Mouse (Mus musculus): ENCODE measurements around the gene Vmn2r102. TPM values are rescaled to one million over a fixed set of nuclear protein-coding genes. Genes with fewer than 3 reads are reported as not detected.

Gene Vmn2r102
- not detected in 2 replicates for polyA plus RNA-seq (2012; rRNA removed)

DNA sequence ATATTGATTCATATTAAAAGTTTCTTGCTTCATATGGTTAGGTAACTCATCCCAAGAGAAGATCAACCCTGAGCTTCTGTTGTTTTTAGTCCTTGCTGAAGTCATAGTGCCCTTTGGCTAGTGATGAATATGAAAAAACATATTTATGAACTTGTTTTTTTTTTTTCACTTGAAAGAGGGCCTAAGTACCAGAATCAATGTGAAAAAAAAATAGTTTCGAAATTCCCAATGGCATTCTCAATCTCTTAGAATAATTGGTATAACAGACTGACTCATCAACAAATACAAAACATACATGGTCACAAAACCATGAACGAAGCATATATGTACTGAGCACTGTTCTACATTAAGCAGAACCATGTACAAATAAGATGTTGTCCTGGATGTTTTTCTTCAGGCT lies at the start of gene Vmn2r102:
Vmn2r102 (plus strand) TSS at position 301 of the 400 bp plus-strand sequence.
- 43% methylated on average over 2 of the region's 2 CpGs for WGBS
- DNase-seq (ENCODE audit: low read depth, low spot score): no peak

DNA sequence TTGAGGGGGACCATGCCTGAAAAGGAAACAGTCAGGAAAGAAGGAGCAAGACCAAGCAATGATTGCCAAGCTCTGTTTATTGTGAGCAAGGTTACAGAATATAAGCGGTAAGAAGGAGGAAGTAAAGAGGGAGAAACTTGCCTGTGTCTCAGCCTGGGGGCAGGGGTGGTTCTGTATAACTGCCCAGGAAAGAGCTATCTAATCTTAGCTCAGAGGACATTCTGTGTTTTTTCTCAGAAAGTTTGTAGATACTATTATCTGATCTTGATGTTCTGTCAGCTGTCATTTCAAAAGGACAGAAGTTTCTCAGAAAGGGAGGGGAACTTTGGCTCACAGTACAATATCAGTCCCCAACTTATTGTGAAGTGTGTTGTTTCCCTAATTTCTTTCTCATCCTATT lies 30.8 kb upstream of the Vmn2r102 start:
- DNase-seq (ENCODE audit: low read depth, low spot score): no peak
- 93% methylated on average over 1 of the region's 1 CpGs for WGBS

DNA sequence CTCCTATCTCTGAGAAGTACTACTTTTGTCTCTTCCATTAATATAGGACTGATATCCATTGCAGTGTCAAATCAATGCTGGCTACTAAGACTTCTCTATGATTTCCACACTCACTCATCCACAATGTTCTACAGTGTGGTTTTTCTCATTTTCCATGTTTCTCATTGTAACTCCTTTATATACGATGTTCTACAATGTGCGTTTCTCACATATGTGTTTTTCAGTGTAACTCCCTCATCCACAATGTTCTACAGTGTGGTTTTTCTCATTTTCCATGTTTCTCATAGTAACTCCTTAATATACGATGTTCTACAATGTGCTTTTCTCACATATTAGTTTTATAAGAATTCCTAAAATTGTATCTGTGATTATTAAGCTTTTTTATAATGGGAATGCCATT lies 1.7 kb upstream of the Vmn2r102 start:
- no peak for DNase-seq (ENCODE audit: low read depth, low spot score)
- 60% methylated on average over 3 of the region's 3 CpGs for WGBS

DNA sequence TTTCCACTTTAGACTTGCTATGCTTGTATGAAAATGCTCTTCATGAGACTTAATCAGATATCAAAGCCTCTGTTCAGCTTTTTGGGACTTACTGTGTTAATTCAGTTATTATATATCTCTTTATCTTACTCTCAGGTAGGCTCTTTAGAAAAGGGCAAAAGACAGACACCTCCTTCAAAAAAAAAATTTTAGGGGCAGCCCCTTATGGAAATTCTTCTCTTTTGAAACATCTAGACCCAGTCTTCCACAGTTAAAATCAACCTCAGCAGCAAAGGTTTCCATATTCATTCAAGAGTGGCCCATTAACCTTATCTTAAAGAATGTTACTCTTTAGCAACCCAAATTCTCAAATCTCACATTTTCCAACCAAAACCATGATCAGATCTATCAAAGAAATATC lies 31.9 kb downstream of the Vmn2r102 start:
- no peak for DNase-seq (ENCODE audit: low read depth, low spot score)

Other genes with a start within 250 kb of the Vmn2r102 start
- not detected in 2 replicates for gene Vmn2r100, start 155.6 kb upstream of the Vmn2r102 start, polyA plus RNA-seq (2012; rRNA removed)
- not detected in 2 replicates for gene Vmn2r101, start 83.1 kb upstream of the Vmn2r102 start, polyA plus RNA-seq (2012; rRNA removed)
- gene Vmn2r103, start 113.0 kb downstream of the Vmn2r102 start, polyA plus RNA-seq (2012; rRNA removed): not detected in 2 replicates

Data from large intestine, adult 2 months (tissue).